ENCODE assay signal across 12 mouse cellular contexts in the genomic region with DNA sequence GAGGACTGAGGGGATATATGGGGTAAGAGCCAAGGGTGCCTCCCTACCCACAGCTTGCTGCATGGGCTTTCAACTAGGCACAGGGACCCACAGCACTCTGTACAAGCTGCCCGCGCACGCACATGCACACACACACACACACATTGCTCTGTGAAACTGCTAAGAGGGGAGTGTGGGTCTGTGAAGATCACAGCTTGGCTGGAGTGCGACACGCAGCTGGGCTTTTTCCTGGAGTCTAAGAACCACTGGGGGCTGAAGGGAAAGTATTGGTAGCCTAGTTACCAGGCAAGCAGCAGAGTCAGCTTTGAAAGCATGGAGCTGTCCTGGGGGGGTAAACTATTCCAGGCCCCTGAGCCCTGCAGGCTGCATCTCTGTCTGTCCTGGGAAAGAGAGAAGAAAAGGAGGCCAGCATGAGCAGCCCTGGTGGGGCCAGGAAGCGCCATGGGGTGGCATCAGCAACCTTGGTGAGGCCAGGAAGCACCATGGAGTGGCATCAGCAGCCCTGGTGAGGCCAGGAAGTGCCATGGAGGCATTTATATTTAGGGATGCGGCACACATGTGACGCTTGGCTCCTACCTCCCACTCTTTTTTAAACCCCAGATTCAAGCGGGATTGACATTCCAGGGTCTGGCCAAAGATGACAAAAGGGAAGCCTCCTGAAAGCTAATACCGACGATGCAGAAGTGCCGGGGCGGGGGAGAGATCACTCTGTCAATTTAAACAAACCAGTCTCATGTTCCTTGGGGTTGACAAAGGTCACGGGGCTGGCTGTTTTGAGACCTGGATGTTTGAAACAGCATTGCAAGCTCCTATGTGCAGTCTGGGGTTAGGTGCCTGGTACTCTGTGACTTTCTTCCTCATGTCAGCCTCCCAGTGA. TPM values are rescaled to one million over a fixed set of nuclear protein-coding genes. Genes with fewer than 3 reads are reported as not detected.
DNase-seq lines count a peak whose midpoint lies in the region; ATAC-seq and TF ChIP-seq lines count a peak whose summit lies in the region.
"Had no signal": no experiment of that assay in that cellular context is flagged by ENCODE, and none has a peak within 500 bp of the region (broad histone marks: within the 10 kb centered on the region; RNA-seq: fewer than 3 reads in every experiment).

No protein-coding gene starts in this region.

- no peak for TF ChIP-seq CTCF in brain, embryonic 14.5 days (IDR thresholded peaks at IDR 0.05; ENCODE audit: borderline replicate concordance, extremely low read depth, insufficient read depth, insufficient read length)

- no peak for DNase-seq in frontal cortex, postnatal 25 days (ENCODE audit: low spot score in 2 of 2)
- peak; percentile 50 for DNase-seq in brain, embryonic 14.5 days (ENCODE audit: low read depth)
- DNase-seq in midbrain, embryonic 10.5 days (ENCODE audit: low spot score): peak; percentile 48
- no peak for DNase-seq in lung, postnatal 36 days
- no peak for DNase-seq in urinary bladder, postnatal 25 days (ENCODE audit: low spot score)
- DNase-seq: adrenal gland, adult 8-10 months; gastrocnemius, postnatal 14 days had no signal

- H3K27ac ChIP-seq in forebrain, embryonic 16.5 days (ENCODE audit: low read length): no peak overlapping the region
- peak overlapping the region; percentile 81 for H3K27ac ChIP-seq in midbrain, embryonic 10.5 days (replicated peaks)
- no peak overlapping the region for H3K27ac ChIP-seq in heart, embryonic 12.5 days (ENCODE audit: poor library complexity, severe bottlenecking)
- H3K27ac ChIP-seq: liver, embryonic 12.5 days had no signal

- no peak overlapping the region for H3K4me2 ChIP-seq in forebrain, embryonic 16.5 days (ENCODE audit: low read length)
- H3K4me2 ChIP-seq in heart, embryonic 12.5 days: no peak overlapping the region
- H3K4me2 ChIP-seq: liver, embryonic 12.5 days had no signal

- 0 out of 2 replicates have a peak, but pooled peaks cover 3% of the 10 kb centered on the region for H3K4me1 ChIP-seq in forebrain, embryonic 16.5 days (replicated peaks; ENCODE audit: control insufficient read depth, insufficient read depth, low read length)
- H3K4me1 ChIP-seq in midbrain, embryonic 10.5 days: peaks cover 25% of the 10 kb centered on the region
- peaks cover 13% of the 10 kb centered on the region for H3K4me1 ChIP-seq in heart, embryonic 12.5 days (replicated peaks)
- H3K4me1 ChIP-seq: liver, embryonic 12.5 days had no signal

- 36% methylated on average over 14 of the region's 14 CpGs for WGBS in forebrain, embryonic 16.5 days
- 26% methylated on average over 14 of the region's 14 CpGs for WGBS in midbrain, embryonic 10.5 days
- 52% methylated on average over 14 of the region's 14 CpGs for WGBS in heart, embryonic 12.5 days

- H3K27me3 ChIP-seq in forebrain, embryonic 16.5 days (replicated peaks; ENCODE audit: control insufficient read depth, insufficient read depth, low read length): no peaks in the 10 kb centered on the region
- no peaks in the 10 kb centered on the region; the same call in 1 of the 2 replicates for H3K27me3 ChIP-seq in midbrain, embryonic 10.5 days (ENCODE audit: low read depth, poor library complexity, severe bottlenecking)
- no peaks in the 10 kb centered on the region for H3K27me3 ChIP-seq in heart, embryonic 12.5 days (replicated peaks)
- H3K27me3 ChIP-seq: liver, embryonic 12.5 days had no signal

- no peaks in the 10 kb centered on the region for H3K9me3 ChIP-seq in forebrain, embryonic 16.5 days (ENCODE audit: control insufficient read depth, low read length)
- H3K9me3 ChIP-seq in midbrain, embryonic 10.5 days (replicated peaks): no peaks in the 10 kb centered on the region
- no peaks in the 10 kb centered on the region for H3K9me3 ChIP-seq in heart, embryonic 12.5 days (replicated peaks)
- H3K9me3 ChIP-seq: liver, embryonic 12.5 days had no signal

- no peak for TF ChIP-seq POLR2A in brain, embryonic 14.5 days (IDR thresholded peaks at IDR 0.05; ENCODE audit: borderline replicate concordance, extremely low read depth, insufficient read depth, insufficient read length, poor library complexity, severe bottlenecking)

- ATAC-seq in frontal cortex, adult (ENCODE audit: low TSS enrichment): peak; percentile 38
- ATAC-seq in forebrain, embryonic 16.5 days: peak; percentile 47; the same call in 1 of the 2 replicates
- no peak for ATAC-seq in heart, embryonic 12.5 days (ENCODE audit: insufficient number of reproducible peaks, low FRiP score)
- ATAC-seq: liver, embryonic 12.5 days had no signal

- no peaks in the 10 kb centered on the region for H3K36me3 ChIP-seq in forebrain, embryonic 16.5 days (ENCODE audit: control insufficient read depth, insufficient read depth)
- H3K36me3 ChIP-seq in midbrain, embryonic 10.5 days: no peaks in the 10 kb centered on the region
- no peaks in the 10 kb centered on the region for H3K36me3 ChIP-seq in heart, embryonic 12.5 days
- H3K36me3 ChIP-seq: G1E; liver, embryonic 12.5 days had no signal

- H3K4me3 ChIP-seq in forebrain, embryonic 16.5 days (replicated peaks; ENCODE audit: low read length): no peak overlapping the region
- peak overlapping the region; percentile 18; the same call in 1 of the 2 replicates for H3K4me3 ChIP-seq in midbrain, embryonic 10.5 days
- no peak overlapping the region for H3K4me3 ChIP-seq in heart, embryonic 12.5 days
- H3K4me3 ChIP-seq: liver, embryonic 12.5 days had no signal

- no peak overlapping the region for H3K9ac ChIP-seq in forebrain, embryonic 16.5 days (replicated peaks; ENCODE audit: low read depth, low read length)
- no peak overlapping the region for H3K9ac ChIP-seq in heart, embryonic 12.5 days
- H3K9ac ChIP-seq: liver, embryonic 12.5 days had no signal

RNA-seq across cellular contexts. Expression of gene Ptpn3, which starts 43.2 kb away (rescaled TPM):
- 3.1 and 4.9 TPM in 2 replicates for polyA plus RNA-seq in brain, embryonic 14.5 days (2012; rRNA removed)
- 1.3 and 2.6 TPM in 2 replicates for polyA plus RNA-seq in forebrain, embryonic 16.5 days (2015; fragmentation: Nextera tagmentation; extraction: Ambion mirVana)
- 0.78 TPM in 2 replicates for polyA plus RNA-seq in midbrain, embryonic 10.5 days (2016; fragmentation: Nextera tagmentation; extraction: Ambion mirVana)
- polyA plus RNA-seq in heart, embryonic 12.5 days (2016; fragmentation: Nextera tagmentation; extraction: Ambion mirVana): 1.4 and 1.7 TPM in 2 replicates
- polyA plus RNA-seq: G1E had no signal

Comparison
In these comparisons a context has a peak if more than half of its experiments do, and no peak if none do; other contexts are left out.
1. DNase-seq: peak in brain, embryonic 14.5 days (single experiment) and midbrain, embryonic 10.5 days (single experiment); none in frontal cortex, postnatal 25 days (0 of 2), lung, postnatal 36 days (single experiment) and urinary bladder, postnatal 25 days (single experiment).